Mouse (Mus musculus) liver, embryonic 11.5 days (tissue): ENCODE measurements around the gene Ppp1r27. TPM values are rescaled to one million over a fixed set of nuclear protein-coding genes. Genes with fewer than 3 reads are reported as not detected.
A peak's percentile ranks its signal among the peaks of the same experiment; 100 is the strongest.

Experiments
- ATAC-seq: fragments of 200-750 bp; cut with Nextera tagmentation; replicated peaks from 2 replicates; pipeline ENCODE4 v1.8.0; 2017; ENCODE audit warnings: moderate number of reproducible peaks, mild to moderate bottlenecking, moderate TSS enrichment, moderate library complexity; ENCODE audit not compliant: low FRiP score
- DNase-seq: peaks from one replicate; pipeline ENCODE4 v3.0.0-alpha.2; 2017; ENCODE audit warnings: low spot score
- H3K27ac ChIP-seq: fragments of 300-500 bp; sonication (generic); 2 replicates; pipeline ENCODE4 v1.5.1; 2014; ENCODE audit warnings: mild to moderate bottlenecking, low read depth, low read length, control low read depth
- H3K27me3 ChIP-seq: fragments of 300-500 bp; sonication (generic); replicated peaks from 2 replicates; pipeline ENCODE4 v1.6.1; 2014; ENCODE audit warnings: low read length, mixed read lengths; ENCODE audit not compliant: control insufficient read depth, insufficient read depth
- H3K36me3 ChIP-seq: fragments of 300-500 bp; sonication (generic); 2 replicates; pipeline ENCODE4 v1.6.1; 2014; ENCODE audit warnings: mild to moderate bottlenecking, low read length, moderate library complexity, mixed read lengths; ENCODE audit not compliant: control insufficient read depth, insufficient read depth
- H3K4me1 ChIP-seq: fragments of 300-500 bp; sonication (generic); replicated peaks from 2 replicates; pipeline ENCODE4 v1.6.1; 2014; ENCODE audit warnings: low read length, mixed read lengths; ENCODE audit not compliant: control insufficient read depth, insufficient read depth
- H3K4me2 ChIP-seq: fragments of 300-500 bp; sonication (generic); 2 replicates; pipeline ENCODE4 v1.6.1; 2014; ENCODE audit warnings: mild to moderate bottlenecking, control low read depth, moderate library complexity
- H3K4me3 ChIP-seq: fragments of 300-500 bp; sonication (generic); 2 replicates; pipeline ENCODE4 v1.5.1; 2014; ENCODE audit warnings: low read depth, low read length, control low read depth
- H3K9ac ChIP-seq: fragments of 300-500 bp; sonication (generic); 2 replicates; pipeline ENCODE4 v1.6.1; 2014; ENCODE audit warnings: low read depth, low read length, control low read depth
- H3K9me3 ChIP-seq: fragments of 300-500 bp; sonication (generic); 2 replicates; pipeline ENCODE4 v1.6.1; 2016; ENCODE audit warnings: low read length, inconsistent platforms, mixed read lengths; ENCODE audit not compliant: control insufficient read depth
- WGBS: fragments of 180-500 bp; shearing (Covaris S2); extraction: QIAGEN DNeasy Blood & Tissue Kit; methylation state at CpG from one replicate; pipeline ENCODE4 v1.1.7; 2014; 5-methylcytosine and 5-hydroxymethylcytosine counted together
- polyA plus RNA-seq: library from polyadenylated mRNA; unstranded; fragments of >200 nt; fragmentation: Nextera tagmentation; extraction: Ambion mirVana; gene quantifications from 2 replicates; pipeline ENCODE4 v1.2.1, GENCODE M21; 2014

Gene Ppp1r27
- polyA plus RNA-seq, 1 experiment from 2014 or later: not detected

- DNase-seq (no peak), ATAC-seq (no peak)
- 49% methylated on average over 4 of the region's 4 CpGs for WGBS
- Histone ChIP-seq H3K4me2 (no peak overlapping the region), H3K4me3 (no peak overlapping the region), H3K9me3 (no peaks in the 10 kb centered on the region), H3K27me3 (no peaks in the 10 kb centered on the region; the same call in 1 of the 2 replicates), H3K4me1 (peaks cover 11% of the 10 kb centered on the region), H3K36me3 (peaks cover 19% of the 10 kb centered on the region), H3K27ac (no peak overlapping the region), H3K9ac (no peak overlapping the region)
Observed at GRCm38 (mm10) chr11:120541907-120542306, 9.0 kb downstream of the Ppp1r27 start.

DNA sequence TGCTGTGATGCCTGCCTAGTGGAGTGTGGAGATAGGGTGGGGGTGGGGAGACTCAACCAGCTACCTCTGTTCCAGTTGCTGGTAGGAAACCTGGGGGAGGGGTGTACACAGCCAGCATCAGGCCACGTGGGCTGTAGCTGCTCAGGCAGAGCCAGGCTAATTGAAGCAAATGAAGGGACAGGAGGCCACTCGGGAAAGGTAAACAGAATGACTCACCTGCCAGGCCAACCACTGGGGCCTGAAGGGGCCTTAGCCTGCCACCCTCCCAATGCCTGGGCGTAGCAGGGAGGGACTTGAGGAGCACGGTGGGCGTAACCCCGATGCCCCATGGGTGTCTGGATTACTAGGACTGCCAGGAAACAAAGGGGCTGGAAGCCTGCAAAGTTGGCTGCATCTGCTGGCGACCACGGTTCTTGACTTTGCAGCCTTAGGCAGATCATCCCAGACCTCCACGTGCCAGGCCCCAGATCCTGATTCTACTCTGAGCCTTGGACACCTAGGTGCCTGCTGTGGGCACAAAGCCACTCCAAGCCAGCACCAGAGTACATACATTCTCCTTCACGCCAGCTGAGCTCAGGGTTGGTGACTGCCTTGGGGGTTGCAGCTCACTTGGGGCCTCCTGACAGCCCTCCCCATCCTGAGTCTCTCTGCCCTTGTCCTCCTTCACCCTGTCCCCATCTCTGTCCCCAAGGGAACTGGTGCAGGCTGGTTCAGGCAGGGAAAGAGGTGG, 11.5 kb downstream of the Ppp1r27 start:
- peak; percentile 40; the same call in 1 of the 2 replicates for ATAC-seq

GRCm38 (mm10) chr11:120538955-120539284, 12.0 kb downstream of the Ppp1r27 start:
- DNase-seq (no peak), ATAC-seq (no peak)
- H3K4me2 ChIP-seq: 0 out of 2 replicates have a peak overlapping the region, but pooled peaks have one; percentile 8
- no peaks in the 10 kb centered on the region for H3K9me3 ChIP-seq
- WGBS: 45% methylated on average over 8 of the region's 8 CpGs
- H3K4me3 ChIP-seq: no peak overlapping the region
- H3K27ac ChIP-seq: no peak overlapping the region
- no peak overlapping the region for H3K9ac ChIP-seq
- H3K36me3 ChIP-seq: peaks cover 10% of the 10 kb centered on the region; the same call in 1 of the 2 replicates
- H3K27me3 ChIP-seq: peaks cover 9% of the 10 kb centered on the region
- peaks cover 11% of the 10 kb centered on the region for H3K4me1 ChIP-seq

More for the DNA sequence above, 11.5 kb downstream of the Ppp1r27 start:
- Histone ChIP-seq H3K36me3 (peaks cover 15% of the 10 kb centered on the region), H3K27ac (peak overlapping the region; percentile 39; the same call in 1 of the 2 replicates), H3K4me3 (no peak overlapping the region), H3K4me2 (0 out of 2 replicates have a peak overlapping the region, but pooled peaks have one; percentile 8), H3K9ac (peak overlapping the region; percentile 13; the same call in 1 of the 2 replicates), H3K9me3 (no peaks in the 10 kb centered on the region), H3K4me1 (peaks cover 11% of the 10 kb centered on the region), H3K27me3 (peaks cover 5% of the 10 kb centered on the region)
- 44% methylated on average over 10 of the region's 10 CpGs for WGBS
- DNase-seq: peak; percentile 51

- 77% methylated on average over 3 of the region's 3 CpGs for WGBS
- no peak overlapping the region for H3K4me2 ChIP-seq
- H3K27me3 ChIP-seq: peaks cover 9% of the 10 kb centered on the region
- no peak for DNase-seq
- H3K36me3 ChIP-seq: peaks cover 6% of the 10 kb centered on the region; the same call in 1 of the 2 replicates
- H3K4me3 ChIP-seq: no peak overlapping the region
- H3K9ac ChIP-seq: no peak overlapping the region
- ATAC-seq: no peak
- peaks cover 11% of the 10 kb centered on the region for H3K4me1 ChIP-seq
- H3K27ac ChIP-seq: no peak overlapping the region
- no peaks in the 10 kb centered on the region for H3K9me3 ChIP-seq
Observed at GRCm38 (mm10) chr11:120538485-120538884, 12.4 kb downstream of the Ppp1r27 start.

- Histone ChIP-seq H3K4me3 (no peak overlapping the region), H3K9ac (no peak overlapping the region), H3K4me2 (no peak overlapping the region), H3K27ac (no peak overlapping the region), H3K36me3 (no peaks in the 10 kb centered on the region), H3K9me3 (no peaks in the 10 kb centered on the region), H3K4me1 (peaks cover 13% of the 10 kb centered on the region), H3K27me3 (peaks cover 35% of the 10 kb centered on the region)
- DNase-seq (no peak), ATAC-seq (no peak)
- 76% methylated on average over 3 of the region's 3 CpGs for WGBS
Observed at GRCm38 (mm10) chr11:120535804-120536203, 15.1 kb downstream of the Ppp1r27 start.

DNA sequence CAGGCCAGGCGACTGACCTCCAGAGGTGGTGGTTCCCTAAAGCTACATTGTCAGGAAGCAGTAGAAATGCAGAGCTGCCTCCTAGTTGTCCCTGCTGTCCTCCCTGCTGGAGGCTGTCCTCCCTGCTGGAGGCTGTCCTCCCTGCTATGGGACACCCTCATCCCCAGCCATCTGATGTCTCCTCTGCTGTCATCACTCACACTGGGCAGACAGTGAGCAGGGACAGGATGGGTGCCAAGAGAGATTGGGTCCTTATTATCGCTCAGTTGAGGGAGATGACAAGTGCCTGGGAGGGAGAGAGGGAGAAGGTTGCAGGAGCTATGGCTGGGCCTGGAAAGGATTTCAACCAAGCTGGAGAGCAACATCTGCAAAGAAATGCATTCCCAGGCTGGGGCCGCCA, 15.8 kb downstream of the Ppp1r27 start:
- H3K9ac ChIP-seq: no peak overlapping the region
- H3K4me2 ChIP-seq: no peak overlapping the region
- DNase-seq (no peak), ATAC-seq (no peak)
- H3K4me3 ChIP-seq: no peak overlapping the region
- peaks cover 42% of the 10 kb centered on the region for H3K27me3 ChIP-seq
- 73% methylated on average over 3 of the region's 3 CpGs for WGBS
- no peaks in the 10 kb centered on the region for H3K9me3 ChIP-seq
- no peaks in the 10 kb centered on the region for H3K36me3 ChIP-seq
- H3K27ac ChIP-seq: no peak overlapping the region
- peaks cover 16% of the 10 kb centered on the region for H3K4me1 ChIP-seq

DNA sequence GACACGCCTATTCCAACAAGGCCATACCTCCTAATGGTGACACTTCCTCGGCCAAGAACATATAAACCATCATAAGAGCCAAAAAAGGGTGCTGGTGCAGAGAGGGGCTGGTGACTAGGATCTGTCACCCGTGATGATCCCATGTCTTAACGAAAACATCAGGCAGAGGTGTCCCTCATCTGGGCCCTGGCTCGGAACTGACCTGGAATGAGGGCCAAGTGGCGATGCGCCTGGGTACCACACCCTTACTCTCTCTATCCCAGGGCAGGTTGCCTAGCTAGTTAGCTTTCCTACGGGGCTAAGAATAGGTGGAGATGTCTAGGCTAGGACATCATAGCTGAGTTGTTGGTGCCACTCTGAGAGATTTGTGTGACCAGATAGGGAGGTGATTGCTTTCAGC, 16.8 kb downstream of the Ppp1r27 start:
- H3K27me3 ChIP-seq: peaks cover 52% of the 10 kb centered on the region
- DNase-seq (no peak), ATAC-seq (no peak)
- WGBS: 74% methylated on average over 8 of the region's 8 CpGs
- H3K4me3 ChIP-seq: no peak overlapping the region
- no peak overlapping the region for H3K4me2 ChIP-seq
- no peaks in the 10 kb centered on the region for H3K36me3 ChIP-seq
- no peaks in the 10 kb centered on the region for H3K9me3 ChIP-seq
- peaks cover 12% of the 10 kb centered on the region for H3K4me1 ChIP-seq
- H3K27ac ChIP-seq: no peak overlapping the region
- H3K9ac ChIP-seq: no peak overlapping the region

DNA sequence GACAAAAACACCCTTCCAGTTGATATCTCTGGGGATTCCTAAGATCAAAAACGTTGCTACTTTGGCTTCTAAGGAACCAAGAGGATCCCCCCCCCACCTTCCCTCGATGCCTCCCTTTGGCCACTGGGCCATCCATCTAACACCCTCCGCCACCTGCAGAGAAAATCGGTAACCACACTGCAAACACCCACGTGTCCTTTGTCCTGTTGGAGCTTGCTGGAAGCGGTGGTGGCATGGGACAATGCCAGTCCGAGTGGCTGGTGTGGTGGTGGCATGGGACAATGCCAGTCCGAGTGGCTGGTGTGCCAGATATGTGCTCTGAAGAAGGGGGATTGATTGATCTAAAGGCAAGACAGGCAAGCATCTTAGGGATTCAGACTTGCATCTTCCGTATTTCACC, 19.3 kb downstream of the Ppp1r27 start:
- WGBS: 30% methylated on average over 9 of the region's 9 CpGs
- H3K27me3 ChIP-seq: peaks cover 65% of the 10 kb centered on the region
- no peak overlapping the region for H3K4me3 ChIP-seq

More for the DNA sequence above, 19.3 kb downstream of the Ppp1r27 start:
- no peak overlapping the region for H3K27ac ChIP-seq
- ATAC-seq (no peak), DNase-seq (no peak)
- H3K4me2 ChIP-seq: peak overlapping the region; percentile 66; the same call in 1 of the 2 replicates
- H3K4me1 ChIP-seq: peaks cover 16% of the 10 kb centered on the region
- H3K9ac ChIP-seq: no peak overlapping the region
- no peaks in the 10 kb centered on the region for H3K36me3 ChIP-seq
- no peaks in the 10 kb centered on the region for H3K9me3 ChIP-seq
